Mouse (Mus musculus): Measurements from ENCODE around the gene Hyal3. TPM values are rescaled to one million over a fixed set of nuclear protein-coding genes. Genes with fewer than 3 reads are reported as not detected.
"Not testable (repeated sequence)": the region's sequence is repeated elsewhere in the genome, so short reads cannot be mapped to it uniquely, and the experiment has no call there.

The Hyal3 gene
- polyA plus RNA-seq, 1 experiment from 2014 or later = 1.3 TPM

- H3K9ac ChIP-seq (ENCODE audit: low read depth, low read length) = peak within 1 kb of the TSS; percentile 73
- TF ChIP-seq CTCF (IDR thresholded peaks at IDR 0.05; ENCODE audit: low read depth) = no peak
- peaks cover 16% of the 10 kb centered on the region; the same call in 1 of the 2 replicates for H3K4me1 ChIP-seq (replicated peaks; ENCODE audit: insufficient read depth, low read length)
- H3K27ac ChIP-seq = peak within 1 kb of the TSS; percentile 76
- DNase-seq (ENCODE audit: low spot score) (peak; percentile 97), ATAC-seq (replicated peaks; ENCODE audit: low FRiP score, low read depth) (peak; percentile 92)
- H3K4me2 ChIP-seq (ENCODE audit: low read length) = peak within 1 kb of the TSS; percentile 87
- H3K27me3 ChIP-seq (ENCODE audit: insufficient read depth, low read length) = no peaks in the 10 kb centered on the region
- H3K9me3 ChIP-seq (replicated peaks; ENCODE audit: low read length) = no peaks in the 10 kb centered on the region
- peak within 1 kb of the TSS; percentile 63 for H3K4me3 ChIP-seq (replicated peaks; ENCODE audit: low read depth, low read length)
- under 1% methylated on average over 46 of the region's 46 CpGs for WGBS
- H3K36me3 ChIP-seq (ENCODE audit: insufficient read depth, low read length) = peaks cover 42% of the 10 kb centered on the region
Measured at GRCm38 (mm10) chr9:107563029-107563581, 17.5 kb upstream of the Hyal3 start, which contains the start of gene Tusc2. Gene Tusc2, plus strand, starts transcription at chr9:107563255.

GRCm38 (mm10) chr9:107565556-107565955, 15.1 kb upstream of the Hyal3 start:
- not testable (repeated sequence) for H3K4me3 ChIP-seq (replicated peaks; ENCODE audit: low read depth, low read length); H3K9me3 ChIP-seq (replicated peaks; ENCODE audit: low read length); ATAC-seq (replicated peaks; ENCODE audit: low FRiP score, low read depth); H3K9ac ChIP-seq (ENCODE audit: low read depth, low read length); H3K27me3 ChIP-seq (ENCODE audit: insufficient read depth, low read length)
- WGBS = 53% methylated on average over 5 of the region's 5 CpGs
- peaks cover 25% of the 10 kb centered on the region for H3K4me1 ChIP-seq (replicated peaks; ENCODE audit: insufficient read depth, low read length)
- peak; percentile 41; the same call in 1 of the 2 replicates for TF ChIP-seq CTCF (IDR thresholded peaks at IDR 0.05; ENCODE audit: low read depth)
- H3K27ac ChIP-seq = peak overlapping the region; percentile 43; the same call in 1 of the 2 replicates
- peak overlapping the region; percentile 25 for H3K4me2 ChIP-seq (ENCODE audit: low read length)
- peaks cover 18% of the 10 kb centered on the region for H3K36me3 ChIP-seq (ENCODE audit: insufficient read depth, low read length)
- DNase-seq (ENCODE audit: low spot score) = peak; percentile 53

DNA sequence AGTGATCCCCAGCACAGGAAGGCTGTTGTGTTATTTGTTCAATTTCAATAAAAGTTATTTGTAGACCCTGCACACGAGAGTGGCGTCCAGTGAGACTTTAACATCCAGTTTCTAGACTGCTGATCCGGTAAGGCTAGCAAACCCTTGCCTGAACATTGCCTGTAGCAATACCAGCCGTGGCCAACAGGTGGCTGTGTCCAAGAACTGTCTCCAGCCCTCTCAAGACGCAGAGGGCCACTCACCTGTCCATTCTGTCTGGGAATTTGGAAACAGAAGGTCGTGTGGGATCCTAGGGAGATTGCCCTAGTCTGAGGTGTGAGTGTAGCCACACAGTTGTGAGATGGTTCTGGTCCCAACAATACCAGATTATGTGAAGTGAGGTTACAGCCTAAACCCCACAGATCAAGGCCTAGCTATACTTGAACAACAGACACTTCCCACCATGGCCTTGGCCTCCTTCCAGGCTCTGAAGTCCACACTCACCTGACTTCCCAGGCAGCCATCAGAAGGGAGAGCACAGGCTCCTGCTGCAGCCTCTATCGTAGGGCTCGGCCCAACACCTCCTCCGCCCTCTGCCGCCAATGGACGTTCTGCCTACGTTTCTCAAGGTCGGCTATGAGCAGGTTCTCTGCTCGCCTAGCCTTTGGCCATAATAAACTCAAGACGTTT, 14.4 kb upstream of the Hyal3 start:
- Histone ChIP-seq H3K9ac (ENCODE audit: low read depth, low read length) (no peak overlapping the region), H3K27ac (peak overlapping the region; percentile 95), H3K4me3 (replicated peaks; ENCODE audit: low read depth, low read length) (no peak overlapping the region), H3K9me3 (replicated peaks; ENCODE audit: low read length) (no peaks in the 10 kb centered on the region), H3K4me1 (replicated peaks; ENCODE audit: insufficient read depth, low read length) (peaks cover 31% of the 10 kb centered on the region), H3K36me3 (ENCODE audit: insufficient read depth, low read length) (peaks cover 12% of the 10 kb centered on the region), H3K27me3 (ENCODE audit: insufficient read depth, low read length) (no peaks in the 10 kb centered on the region), H3K4me2 (ENCODE audit: low read length) (peak overlapping the region; percentile 34)
- 44% methylated on average over 15 of the region's 15 CpGs for WGBS
- DNase-seq (ENCODE audit: low spot score) (peak; percentile 85), ATAC-seq (replicated peaks; ENCODE audit: low FRiP score, low read depth) (no peak)
- peak; percentile 82 for TF ChIP-seq CTCF (IDR thresholded peaks at IDR 0.05; ENCODE audit: low read depth)

GRCm38 (mm10) chr9:107566855-107567254, 13.8 kb upstream of the Hyal3 start:
- H3K27me3 ChIP-seq (ENCODE audit: insufficient read depth, low read length) = no peaks in the 10 kb centered on the region
- no peak overlapping the region for H3K9ac ChIP-seq (ENCODE audit: low read depth, low read length)
- peaks cover 10% of the 10 kb centered on the region; the same call in 1 of the 2 replicates for H3K36me3 ChIP-seq (ENCODE audit: insufficient read depth, low read length)
- no peaks in the 10 kb centered on the region for H3K9me3 ChIP-seq (replicated peaks; ENCODE audit: low read length)
- ATAC-seq (replicated peaks; ENCODE audit: low FRiP score, low read depth) (0 out of 2 replicates have a peak, but pooled peaks have one; percentile 1), DNase-seq (ENCODE audit: low spot score) (peak; percentile 66)
- peaks cover 34% of the 10 kb centered on the region for H3K4me1 ChIP-seq (replicated peaks; ENCODE audit: insufficient read depth, low read length)
- H3K27ac ChIP-seq = peak overlapping the region; percentile 95
- peak overlapping the region; percentile 78 for H3K4me2 ChIP-seq (ENCODE audit: low read length)
- TF ChIP-seq CTCF (IDR thresholded peaks at IDR 0.05; ENCODE audit: low read depth) = no peak
- WGBS = 59% methylated on average over 3 of the region's 3 CpGs
- H3K4me3 ChIP-seq (replicated peaks; ENCODE audit: low read depth, low read length) = no peak overlapping the region

GRCm38 (mm10) chr9:107567702-107568319, 12.8 kb upstream of the Hyal3 start, which contains the start of gene Hyal2:
Gene Hyal2, plus strand, starts transcription at chr9:107567945.
- 5% methylated on average over 18 of the region's 18 CpGs for WGBS

More at GRCm38 (mm10) chr9:107567702-107568319, 12.8 kb upstream of the Hyal3 start, which contains the start of gene Hyal2:
- DNase-seq (ENCODE audit: low spot score) (peak; percentile 53), ATAC-seq (replicated peaks; ENCODE audit: low FRiP score, low read depth) (no peak)
- peaks cover 14% of the 10 kb centered on the region for H3K36me3 ChIP-seq (ENCODE audit: insufficient read depth, low read length)
- TF ChIP-seq CTCF (IDR thresholded peaks at IDR 0.05; ENCODE audit: low read depth) = peak; percentile 2; the same call in 1 of the 2 replicates
- no peaks in the 10 kb centered on the region for H3K27me3 ChIP-seq (ENCODE audit: insufficient read depth, low read length)
- peaks cover 34% of the 10 kb centered on the region for H3K4me1 ChIP-seq (replicated peaks; ENCODE audit: insufficient read depth, low read length)
- H3K9ac ChIP-seq (ENCODE audit: low read depth, low read length) = peak within 1 kb of the TSS; percentile 74
- H3K4me2 ChIP-seq (ENCODE audit: low read length) = peak within 1 kb of the TSS; percentile 78
- peak within 1 kb of the TSS; percentile 74 for H3K4me3 ChIP-seq (replicated peaks; ENCODE audit: low read depth, low read length)
- no peaks in the 10 kb centered on the region for H3K9me3 ChIP-seq (replicated peaks; ENCODE audit: low read length)
- H3K27ac ChIP-seq = peak within 1 kb of the TSS; percentile 95

All from kidney, postnatal 0 days (tissue).